Mouse (Mus musculus): ENCODE measurements around the gene Oit3.

GRCm38 (mm10) chr10:59410264-59410663 is 31.3 kb downstream of the Oit3 start:
- TF ChIP-seq CHD2 (IDR thresholded peaks at IDR 0.05; ENCODE audit: low read depth, low read length) (no peak), MAFK (IDR thresholded peaks at IDR 0.05; ENCODE audit: insufficient read depth, low read depth, low read length) (no peak), HCFC1 (IDR thresholded peaks at IDR 0.05; ENCODE audit: borderline replicate concordance, insufficient read depth, low read length) (no peak)
